ENCODE assay signal across 8 mouse cellular contexts in genomic region chr13:69534654-69535551, GRCm38 (mm10). TPM values are rescaled to one million over a fixed set of nuclear protein-coding genes. Genes with fewer than 3 reads are reported as not detected.
DNase-seq lines count a peak whose midpoint lies in the region; ATAC-seq and TF ChIP-seq lines count a peak whose summit lies in the region.

No protein-coding gene starts in this region.

- H3K36me3 ChIP-seq in hindbrain, embryonic 10.5 days = peaks cover 12% of the 10 kb centered on the region
- no peaks in the 10 kb centered on the region for H3K36me3 ChIP-seq in lung, postnatal 0 days (ENCODE audit: insufficient read depth, low read length)

- peak overlapping the region; percentile 97 for H3K4me3 ChIP-seq in hindbrain, embryonic 10.5 days
- H3K4me3 ChIP-seq in lung, postnatal 0 days (ENCODE audit: low read depth, low read length) = peak overlapping the region; percentile 80

- peak overlapping the region; percentile 94 for H3K4me2 ChIP-seq in lung, postnatal 0 days (replicated peaks; ENCODE audit: low read depth, low read length)

- H3K4me1 ChIP-seq in hindbrain, embryonic 10.5 days (replicated peaks) = peaks cover 74% of the 10 kb centered on the region
- peaks cover 14% of the 10 kb centered on the region; the same call in 1 of the 2 replicates for H3K4me1 ChIP-seq in lung, postnatal 0 days (ENCODE audit: insufficient read depth, low read depth, low read length)

- under 1% methylated on average over 86 of the region's 86 CpGs for WGBS in hindbrain, embryonic 10.5 days
- under 1% methylated on average over 50 of the region's 86 CpGs for WGBS in lung, postnatal 0 days

- no peak for TF ChIP-seq EP300 in lung, postnatal 0 days (IDR thresholded peaks at IDR 0.05)

- DNase-seq in MEL-GATA-1-ER (ENCODE audit: extremely low read depth, low read depth) = peak; percentile 67
- peak; percentile 98 for DNase-seq in cerebellum, adult 8-10 months
- DNase-seq in forelimb bud, embryonic 11.5 days (ENCODE audit: low read depth, low spot score) = peak; percentile 97
- DNase-seq in hindbrain, embryonic 10.5 days (ENCODE audit: low spot score) = peak; percentile 98
- DNase-seq in layer of hippocampus, adult 9-11 months = peak; percentile 99
- DNase-seq in lung, postnatal 0 days (ENCODE audit: low spot score) = peak; percentile 97
- peak; percentile 95 for DNase-seq in ovary, postnatal 14 days (ENCODE audit: low spot score)
- DNase-seq in thymus, postnatal 14 days = peak; percentile 99

- H3K9ac ChIP-seq in lung, postnatal 0 days (replicated peaks; ENCODE audit: low read depth) = peak overlapping the region; percentile 79

- H3K27ac ChIP-seq in hindbrain, embryonic 10.5 days = peak overlapping the region; percentile 99
- H3K27ac ChIP-seq in lung, postnatal 0 days (ENCODE audit: low read length) = peak overlapping the region; percentile 93

- no peaks in the 10 kb centered on the region for H3K9me3 ChIP-seq in hindbrain, embryonic 10.5 days
- H3K9me3 ChIP-seq in lung, postnatal 0 days (ENCODE audit: low read length) = no peaks in the 10 kb centered on the region

- TF ChIP-seq CTCF in lung, postnatal 0 days (IDR thresholded peaks at IDR 0.05) = no peak

- no peaks in the 10 kb centered on the region for H3K27me3 ChIP-seq in hindbrain, embryonic 10.5 days (ENCODE audit: insufficient read depth, poor library complexity, severe bottlenecking)
- no peaks in the 10 kb centered on the region for H3K27me3 ChIP-seq in lung, postnatal 0 days (replicated peaks; ENCODE audit: insufficient read depth, low read length)

- ATAC-seq in lung, postnatal 0 days = peak; percentile 94

RNA-seq across cellular contexts. Expression of gene Tent4a, which starts 0.5 kb away (rescaled TPM):
- polyA plus RNA-seq in hindbrain, embryonic 10.5 days (2016; fragmentation: Nextera tagmentation; extraction: Ambion mirVana) = 4.8 TPM in 2 replicates
- 3.1 TPM in 2 replicates for polyA plus RNA-seq in lung, postnatal 0 days (2015; fragmentation: Nextera tagmentation; extraction: Ambion mirVana)

RNA-seq across cellular contexts. Expression of gene Nsun2, which starts 1.4 kb away (rescaled TPM):
- 98.7 and 141 TPM in 2 replicates for polyA plus RNA-seq in hindbrain, embryonic 10.5 days (2016; fragmentation: Nextera tagmentation; extraction: Ambion mirVana)
- 34.7 and 38.1 TPM in 2 replicates for polyA plus RNA-seq in lung, postnatal 0 days (2015; fragmentation: Nextera tagmentation; extraction: Ambion mirVana)

Comparison
In these comparisons a context has a peak if more than half of its experiments do, and no peak if none do; other contexts are left out.
1. Peak in every context shown above with its lines: DNase-seq, ATAC-seq, H3K4me3 ChIP-seq and H3K27ac ChIP-seq.